Mouse (Mus musculus): ENCODE data around the gene Gm20721. TPM values are rescaled to one million over a fixed set of nuclear protein-coding genes. Genes with fewer than 3 reads are reported as not detected.

Gene Gm20721
- polyA plus RNA-seq, 1 experiment from 2014 or later, result 34.1 TPM

GRCm38 (mm10) chr2:174307903-174308302 lies 38.6 kb downstream of the Gm20721 start:
- no peaks in the 10 kb centered on the region for H3K9me3 ChIP-seq (replicated peaks; ENCODE audit: control insufficient read depth, low read length)

GRCm38 (mm10) chr2:174305646-174306045 lies 40.9 kb downstream of the Gm20721 start:
- ATAC-seq (ENCODE audit: insufficient read depth, low FRiP score), result no peak
- Histone ChIP-seq H3K9me3 (replicated peaks; ENCODE audit: control insufficient read depth, low read length) (peaks cover 3% of the 10 kb centered on the region), H3K4me3 (replicated peaks; ENCODE audit: low read length) (no peak overlapping the region), H3K4me1 (ENCODE audit: control insufficient read depth, insufficient read depth, low read length) (no peaks in the 10 kb centered on the region), H3K27ac (ENCODE audit: low read length) (no peak overlapping the region), H3K36me3 (ENCODE audit: control insufficient read depth, insufficient read depth, low read length) (no peaks in the 10 kb centered on the region), H3K9ac (ENCODE audit: low read length) (no peak overlapping the region), H3K4me2 (ENCODE audit: low read depth, low read length) (no peak overlapping the region), H3K27me3 (ENCODE audit: control insufficient read depth, insufficient read depth, low read length) (no peaks in the 10 kb centered on the region)
- WGBS, result 18% methylated on average over 5 of the region's 5 CpGs

More at GRCm38 (mm10) chr2:174307903-174308302, 38.6 kb downstream of the Gm20721 start:
- Histone ChIP-seq H3K27me3 (ENCODE audit: control insufficient read depth, insufficient read depth, low read length) (no peaks in the 10 kb centered on the region), H3K36me3 (ENCODE audit: control insufficient read depth, insufficient read depth, low read length) (no peaks in the 10 kb centered on the region), H3K27ac (ENCODE audit: low read length) (no peak overlapping the region), H3K4me1 (ENCODE audit: control insufficient read depth, insufficient read depth, low read length) (peaks cover 7% of the 10 kb centered on the region), H3K4me2 (ENCODE audit: low read depth, low read length) (no peak overlapping the region), H3K4me3 (replicated peaks; ENCODE audit: low read length) (no peak overlapping the region), H3K9ac (ENCODE audit: low read length) (no peak overlapping the region)
- WGBS, result 70% methylated on average over 3 of the region's 3 CpGs
- ATAC-seq (ENCODE audit: insufficient read depth, low FRiP score), result no peak

- H3K9ac ChIP-seq (ENCODE audit: low read length), result no peak overlapping the region
- no peak overlapping the region for H3K27ac ChIP-seq (ENCODE audit: low read length)
- peaks cover 19% of the 10 kb centered on the region for H3K27me3 ChIP-seq (ENCODE audit: control insufficient read depth, insufficient read depth, low read length)
- no peak overlapping the region for H3K4me2 ChIP-seq (ENCODE audit: low read depth, low read length)
- H3K9me3 ChIP-seq (replicated peaks; ENCODE audit: control insufficient read depth, low read length), result peaks cover 34% of the 10 kb centered on the region
- H3K4me1 ChIP-seq (ENCODE audit: control insufficient read depth, insufficient read depth, low read length), result peaks cover 10% of the 10 kb centered on the region
- 55% methylated on average over 6 of the region's 6 CpGs for WGBS
- peaks cover 19% of the 10 kb centered on the region for H3K36me3 ChIP-seq (ENCODE audit: control insufficient read depth, insufficient read depth, low read length)
- ATAC-seq (ENCODE audit: insufficient read depth, low FRiP score), result no peak
- H3K4me3 ChIP-seq (replicated peaks; ENCODE audit: low read length), result no peak overlapping the region
These were observed 44.0 kb downstream of the Gm20721 start for GRCm38 (mm10) chr2:174302526-174302925.

GRCm38 (mm10) chr2:174300666-174301065 lies 45.8 kb downstream of the Gm20721 start:
- ATAC-seq (ENCODE audit: insufficient read depth, low FRiP score), result no peak
- Histone ChIP-seq H3K27me3 (ENCODE audit: control insufficient read depth, insufficient read depth, low read length) (peaks cover 19% of the 10 kb centered on the region), H3K9ac (ENCODE audit: low read length) (no peak overlapping the region), H3K36me3 (ENCODE audit: control insufficient read depth, insufficient read depth, low read length) (peaks cover 19% of the 10 kb centered on the region), H3K4me2 (ENCODE audit: low read depth, low read length) (peak overlapping the region; percentile 45), H3K4me1 (ENCODE audit: control insufficient read depth, insufficient read depth, low read length) (peaks cover 10% of the 10 kb centered on the region), H3K27ac (ENCODE audit: low read length) (no peak overlapping the region), H3K4me3 (replicated peaks; ENCODE audit: low read length) (peak overlapping the region; percentile 38), H3K9me3 (replicated peaks; ENCODE audit: control insufficient read depth, low read length) (peaks cover 43% of the 10 kb centered on the region)
- WGBS, result 50% methylated on average over 22 of the region's 22 CpGs

GRCm38 (mm10) chr2:174300186-174300585 lies 46.3 kb downstream of the Gm20721 start:
- H3K4me1 ChIP-seq (ENCODE audit: control insufficient read depth, insufficient read depth, low read length), result peaks cover 10% of the 10 kb centered on the region
- peaks cover 19% of the 10 kb centered on the region for H3K27me3 ChIP-seq (ENCODE audit: control insufficient read depth, insufficient read depth, low read length)
- peak overlapping the region; percentile 38 for H3K4me3 ChIP-seq (replicated peaks; ENCODE audit: low read length)
- no peak overlapping the region for H3K9ac ChIP-seq (ENCODE audit: low read length)
- peaks cover 19% of the 10 kb centered on the region for H3K36me3 ChIP-seq (ENCODE audit: control insufficient read depth, insufficient read depth, low read length)
- WGBS, result 54% methylated on average over 27 of the region's 27 CpGs
- H3K27ac ChIP-seq (ENCODE audit: low read length), result no peak overlapping the region
- H3K9me3 ChIP-seq (replicated peaks; ENCODE audit: control insufficient read depth, low read length), result peaks cover 48% of the 10 kb centered on the region
- peak overlapping the region; percentile 45 for H3K4me2 ChIP-seq (ENCODE audit: low read depth, low read length)
- no peak for ATAC-seq (ENCODE audit: insufficient read depth, low FRiP score)

- peaks cover 52% of the 10 kb centered on the region for H3K9me3 ChIP-seq (replicated peaks; ENCODE audit: control insufficient read depth, low read length)
- no peak for ATAC-seq (ENCODE audit: insufficient read depth, low FRiP score)
- 53% methylated on average over 34 of the region's 34 CpGs for WGBS
- no peak overlapping the region for H3K27ac ChIP-seq (ENCODE audit: low read length)
- peak overlapping the region; percentile 45 for H3K4me2 ChIP-seq (ENCODE audit: low read depth, low read length)
- H3K4me1 ChIP-seq (ENCODE audit: control insufficient read depth, insufficient read depth, low read length), result peaks cover 10% of the 10 kb centered on the region
- peaks cover 19% of the 10 kb centered on the region for H3K27me3 ChIP-seq (ENCODE audit: control insufficient read depth, insufficient read depth, low read length)
- no peak overlapping the region; the same call in 1 of the 2 replicates for H3K9ac ChIP-seq (ENCODE audit: low read length)
- peak overlapping the region; percentile 38 for H3K4me3 ChIP-seq (replicated peaks; ENCODE audit: low read length)
- H3K36me3 ChIP-seq (ENCODE audit: control insufficient read depth, insufficient read depth, low read length), result peaks cover 19% of the 10 kb centered on the region
These were observed 46.7 kb downstream of the Gm20721 start for GRCm38 (mm10) chr2:174299771-174300160.

GRCm38 (mm10) chr2:174299091-174299770 lies 47.3 kb downstream of the Gm20721 start:
- peaks cover 57% of the 10 kb centered on the region for H3K9me3 ChIP-seq (replicated peaks; ENCODE audit: control insufficient read depth, low read length)
- WGBS, result 58% methylated on average over 48 of the region's 48 CpGs

GRCm38 (mm10) chr2:174298471-174298870 lies 48.0 kb downstream of the Gm20721 start:
- H3K9ac ChIP-seq (ENCODE audit: low read length), result no peak overlapping the region
- H3K27me3 ChIP-seq (ENCODE audit: control insufficient read depth, insufficient read depth, low read length), result peaks cover 19% of the 10 kb centered on the region
- peaks cover 11% of the 10 kb centered on the region for H3K4me1 ChIP-seq (ENCODE audit: control insufficient read depth, insufficient read depth, low read length)
- 58% methylated on average over 33 of the region's 33 CpGs for WGBS
- peaks cover 57% of the 10 kb centered on the region for H3K9me3 ChIP-seq (replicated peaks; ENCODE audit: control insufficient read depth, low read length)
- peak overlapping the region; percentile 38 for H3K4me3 ChIP-seq (replicated peaks; ENCODE audit: low read length)
- ATAC-seq (ENCODE audit: insufficient read depth, low FRiP score), result no peak
- H3K27ac ChIP-seq (ENCODE audit: low read length), result no peak overlapping the region
- H3K36me3 ChIP-seq (ENCODE audit: control insufficient read depth, insufficient read depth, low read length), result peaks cover 19% of the 10 kb centered on the region
- H3K4me2 ChIP-seq (ENCODE audit: low read depth, low read length), result peak overlapping the region; percentile 45

More at GRCm38 (mm10) chr2:174299091-174299770, 47.3 kb downstream of the Gm20721 start:
- ATAC-seq (ENCODE audit: insufficient read depth, low FRiP score), result no peak
- H3K4me3 ChIP-seq (replicated peaks; ENCODE audit: low read length), result peak overlapping the region; percentile 38
- H3K4me1 ChIP-seq (ENCODE audit: control insufficient read depth, insufficient read depth, low read length), result peaks cover 10% of the 10 kb centered on the region
- H3K4me2 ChIP-seq (ENCODE audit: low read depth, low read length), result peak overlapping the region; percentile 45
- H3K36me3 ChIP-seq (ENCODE audit: control insufficient read depth, insufficient read depth, low read length), result peaks cover 19% of the 10 kb centered on the region
- peak overlapping the region; percentile 26; the same call in 1 of the 2 replicates for H3K9ac ChIP-seq (ENCODE audit: low read length)
- no peak overlapping the region for H3K27ac ChIP-seq (ENCODE audit: low read length)
- H3K27me3 ChIP-seq (ENCODE audit: control insufficient read depth, insufficient read depth, low read length), result peaks cover 19% of the 10 kb centered on the region

GRCm38 (mm10) chr2:174297851-174298250 lies 48.7 kb downstream of the Gm20721 start:
- H3K4me2 ChIP-seq (ENCODE audit: low read depth, low read length), result no peak overlapping the region
- peaks cover 17% of the 10 kb centered on the region for H3K4me1 ChIP-seq (ENCODE audit: control insufficient read depth, insufficient read depth, low read length)
- no peak overlapping the region for H3K9ac ChIP-seq (ENCODE audit: low read length)
- H3K27me3 ChIP-seq (ENCODE audit: control insufficient read depth, insufficient read depth, low read length), result peaks cover 19% of the 10 kb centered on the region
- WGBS, result 61% methylated on average over 19 of the region's 19 CpGs
- H3K4me3 ChIP-seq (replicated peaks; ENCODE audit: low read length), result peak overlapping the region; percentile 38; the same call in 1 of the 2 replicates
- peaks cover 19% of the 10 kb centered on the region for H3K36me3 ChIP-seq (ENCODE audit: control insufficient read depth, insufficient read depth, low read length)
- no peak for ATAC-seq (ENCODE audit: insufficient read depth, low FRiP score)
- H3K9me3 ChIP-seq (replicated peaks; ENCODE audit: control insufficient read depth, low read length), result peaks cover 57% of the 10 kb centered on the region
- H3K27ac ChIP-seq (ENCODE audit: low read length), result no peak overlapping the region

Measured in stomach, embryonic 16.5 days (tissue).